Mouse (Mus musculus) kidney, postnatal 10 days (tissue): ENCODE measurements around the gene Shf.
A peak's percentile ranks its signal among the peaks of the same experiment; 100 is the strongest.

ENCODE experiments used
- DNase-seq: peaks from one replicate; pipeline ENCODE4 v3.0.0; 2021; ENCODE audit warnings: mixed read lengths

Gene Shf

GRCm38 (mm10) chr2:122301081-122301920 lies 67.7 kb downstream of the Shf start:
- peak; percentile 44 for DNase-seq

GRCm38 (mm10) chr2:122300656-122301020 lies 68.3 kb downstream of the Shf start:
- no peak for DNase-seq

- no peak for DNase-seq
Measured at GRCm38 (mm10) chr2:122299911-122300655, 68.9 kb downstream of the Shf start.
